Mouse (Mus musculus): ENCODE measurements around the gene Fgfr2. TPM values are rescaled to one million over a fixed set of nuclear protein-coding genes. Genes with fewer than 3 reads are reported as not detected.
A peak's percentile ranks its signal among the peaks of the same experiment; 100 is the strongest.

Fgfr2 gene
- total and polyA plus RNA-seq, 2 experiments from 2014 or later: 17.1 to 47.6 TPM

GRCm38 (mm10) chr7:132814089-132814450, 309.1 kb downstream of the Fgfr2 start:
- TF ChIP-seq CTCF (IDR thresholded peaks at IDR 0.05; ENCODE audit: low read depth): no peak; the same call in 1 of the 2 replicates
- Histone ChIP-seq H3K9me3 (ENCODE audit: low read length) (no peaks in the 10 kb centered on the region), H3K36me3 (ENCODE audit: insufficient read depth) (no peaks in the 10 kb centered on the region), H3K9ac (peak overlapping the region; percentile 59), H3K4me2 (ENCODE audit: low read depth) (peak overlapping the region; percentile 90), H3K27me3 (ENCODE audit: insufficient read depth, low read length) (no peaks in the 10 kb centered on the region), H3K4me3 (ENCODE audit: low read depth, low read length) (peak overlapping the region; percentile 69), H3K4me1 (ENCODE audit: insufficient read depth) (peaks cover 4% of the 10 kb centered on the region; the same call in 1 of the 2 replicates), H3K27ac (ENCODE audit: low read depth, low read length) (0 out of 2 replicates have a peak overlapping the region, but pooled peaks have one; percentile 80)
- DNase-seq (no peak), ATAC-seq (no peak)
- 1% methylated on average over 7 of the region's 7 CpGs for WGBS

DNA sequence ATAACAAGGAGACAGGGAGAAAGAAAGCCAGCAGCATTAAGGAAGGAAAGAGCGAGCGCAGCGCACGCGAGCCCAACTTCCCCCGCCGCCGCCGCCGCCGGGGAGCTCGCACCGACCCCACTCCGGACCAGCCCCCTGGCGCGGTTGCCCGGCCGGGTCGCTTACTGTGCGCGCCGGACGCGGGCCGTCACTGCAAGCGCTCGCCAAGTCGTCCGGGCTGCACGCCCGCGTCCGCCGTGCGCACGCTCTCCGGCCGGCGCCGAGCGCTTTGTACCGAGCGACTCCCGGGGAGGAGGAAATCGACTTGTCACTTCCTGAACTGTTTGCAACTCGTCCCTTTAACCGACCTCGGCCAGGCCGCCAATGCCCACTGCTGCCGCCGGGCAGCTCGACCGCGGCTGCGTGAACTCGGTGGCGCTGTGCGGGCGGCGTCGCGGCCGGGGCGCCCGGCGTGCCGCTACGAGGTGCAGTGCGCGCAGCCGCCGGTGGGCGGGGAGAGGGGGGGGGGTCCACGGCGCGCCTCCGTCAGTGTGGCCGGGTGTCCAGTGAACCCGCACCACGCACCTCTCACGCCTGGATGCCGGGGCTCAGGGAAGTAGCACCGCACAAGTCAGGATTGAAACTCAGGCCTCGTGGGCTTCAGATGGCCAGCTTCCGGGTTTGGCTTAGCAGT, 309.6 kb downstream of the Fgfr2 start, which contains the start of gene Fam53b:
Gene Fam53b, minus strand, starts transcription at position 471 of the 673 bp plus-strand sequence.
- Histone ChIP-seq H3K4me1 (ENCODE audit: insufficient read depth) (peaks cover 8% of the 10 kb centered on the region; the same call in 1 of the 2 replicates), H3K9ac (peak within 1 kb of the TSS; percentile 59), H3K4me3 (ENCODE audit: low read depth, low read length) (peak within 1 kb of the TSS; percentile 69), H3K36me3 (ENCODE audit: insufficient read depth) (no peaks in the 10 kb centered on the region), H3K27ac (ENCODE audit: low read depth, low read length) (peak within 1 kb of the TSS; percentile 80), H3K9me3 (ENCODE audit: low read length) (no peaks in the 10 kb centered on the region), H3K27me3 (ENCODE audit: insufficient read depth, low read length) (no peaks in the 10 kb centered on the region), H3K4me2 (ENCODE audit: low read depth) (peak within 1 kb of the TSS; percentile 90)
- 1% methylated on average over 78 of the region's 85 CpGs for WGBS
- TF ChIP-seq CTCF (IDR thresholded peaks at IDR 0.05; ENCODE audit: low read depth): peak; percentile 39
- peak; percentile 75 for ATAC-seq
- DNase-seq: peak; percentile 69

- under 1% methylated on average over 58 of the region's 59 CpGs for WGBS
- peaks cover 10% of the 10 kb centered on the region; the same call in 1 of the 2 replicates for H3K4me1 ChIP-seq (ENCODE audit: insufficient read depth)
Observed at GRCm38 (mm10) chr7:132812619-132813415, 310.3 kb downstream of the Fgfr2 start.

DNA sequence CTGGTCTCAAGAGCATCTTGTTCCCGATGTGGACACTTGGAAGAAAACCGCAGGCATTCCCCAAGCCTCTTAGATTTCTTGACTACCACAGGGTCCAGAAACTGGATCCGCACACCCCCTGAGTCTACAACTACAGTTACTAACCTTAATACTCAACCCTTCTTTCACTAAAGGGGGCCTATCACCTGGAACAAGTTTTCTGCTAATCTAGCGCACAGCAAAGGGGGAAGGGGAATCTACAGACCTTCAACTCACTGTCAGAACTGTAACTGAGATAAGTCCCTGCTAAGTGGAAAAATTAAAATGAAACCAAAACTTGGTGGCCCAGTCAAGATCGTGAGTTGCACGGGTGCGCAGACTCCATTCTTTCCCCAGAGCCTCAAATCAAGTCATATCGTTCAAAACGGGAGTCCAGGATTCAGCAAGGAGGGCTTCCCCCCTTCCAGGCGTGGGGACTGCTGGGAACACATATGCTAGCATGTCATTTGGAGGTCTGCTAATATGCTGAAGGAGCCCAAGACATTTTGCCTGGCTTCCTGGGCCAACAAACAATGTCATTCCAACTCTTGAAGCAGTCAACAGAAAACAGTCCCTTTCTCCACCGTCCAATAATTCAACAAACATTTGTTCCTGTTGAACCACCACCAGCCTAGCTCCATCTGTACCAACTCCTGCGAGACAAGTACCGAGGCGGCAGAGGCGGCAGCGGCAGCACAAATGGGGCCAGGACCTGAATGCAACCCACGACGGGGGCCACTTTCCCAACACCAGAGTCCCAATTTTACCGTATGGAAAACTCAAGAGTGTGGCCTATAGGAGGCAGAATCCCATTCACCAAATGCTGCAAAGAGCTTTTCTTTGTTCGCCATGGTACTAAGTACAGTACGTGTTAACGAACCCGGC, 311.2 kb downstream of the Fgfr2 start:
- peak; percentile 32; the same call in 1 of the 2 replicates for TF ChIP-seq CTCF (IDR thresholded peaks at IDR 0.05; ENCODE audit: low read depth)
- peak; percentile 63 for DNase-seq
- H3K9ac ChIP-seq: peak overlapping the region; percentile 59
- 9% methylated on average over 23 of the region's 23 CpGs for WGBS
- peak overlapping the region; percentile 90 for H3K4me2 ChIP-seq (ENCODE audit: low read depth)
- no peaks in the 10 kb centered on the region for H3K9me3 ChIP-seq (ENCODE audit: low read length)
- H3K4me1 ChIP-seq (ENCODE audit: insufficient read depth): peaks cover 10% of the 10 kb centered on the region; the same call in 1 of the 2 replicates
- no peak for ATAC-seq
- peak overlapping the region; percentile 69 for H3K4me3 ChIP-seq (ENCODE audit: low read depth, low read length)
- peak overlapping the region; percentile 80 for H3K27ac ChIP-seq (ENCODE audit: low read depth, low read length)
- no peaks in the 10 kb centered on the region for H3K36me3 ChIP-seq (ENCODE audit: insufficient read depth)
- H3K27me3 ChIP-seq (ENCODE audit: insufficient read depth, low read length): no peaks in the 10 kb centered on the region

More at GRCm38 (mm10) chr7:132812619-132813415, 310.3 kb downstream of the Fgfr2 start:
- no peak for TF ChIP-seq CTCF (IDR thresholded peaks at IDR 0.05; ENCODE audit: low read depth)
- no peaks in the 10 kb centered on the region for H3K36me3 ChIP-seq (ENCODE audit: insufficient read depth)
- peak overlapping the region; percentile 90 for H3K4me2 ChIP-seq (ENCODE audit: low read depth)
- peak overlapping the region; percentile 59 for H3K9ac ChIP-seq
- H3K27me3 ChIP-seq (ENCODE audit: insufficient read depth, low read length): no peaks in the 10 kb centered on the region
- no peaks in the 10 kb centered on the region for H3K9me3 ChIP-seq (ENCODE audit: low read length)
- peak overlapping the region; percentile 80 for H3K27ac ChIP-seq (ENCODE audit: low read depth, low read length)
- ATAC-seq (peak; percentile 5), DNase-seq (peak; percentile 63)
- H3K4me3 ChIP-seq (ENCODE audit: low read depth, low read length): peak overlapping the region; percentile 69

DNA sequence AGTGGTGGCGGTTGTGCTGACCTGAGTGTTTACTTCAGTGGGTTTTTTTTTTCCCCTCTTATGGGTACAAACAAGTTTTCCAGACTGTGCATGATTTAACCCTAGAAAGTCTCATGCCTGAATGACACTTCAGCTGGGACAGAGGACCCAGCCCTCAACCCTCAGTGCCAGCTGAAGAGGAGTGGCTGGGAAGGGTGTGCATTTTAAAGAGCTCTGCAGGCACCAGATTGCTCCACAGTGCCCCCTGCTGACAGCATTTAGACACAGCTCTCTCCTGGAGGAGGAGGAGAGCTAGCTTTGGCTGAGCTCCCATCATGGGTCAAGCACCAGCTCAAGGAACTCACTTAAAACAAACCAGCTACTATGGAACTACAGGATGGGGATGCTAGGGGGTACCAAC, 312.3 kb downstream of the Fgfr2 start:
- TF ChIP-seq CTCF (IDR thresholded peaks at IDR 0.05; ENCODE audit: low read depth): peak; percentile 89
- ATAC-seq: peak; percentile 52; the same call in 1 of the 2 replicates
- H3K4me1 ChIP-seq (ENCODE audit: insufficient read depth): peaks cover 18% of the 10 kb centered on the region
- H3K9me3 ChIP-seq (ENCODE audit: low read length): no peaks in the 10 kb centered on the region
- H3K4me3 ChIP-seq (ENCODE audit: low read depth, low read length): no peak overlapping the region
- no peaks in the 10 kb centered on the region for H3K27me3 ChIP-seq (ENCODE audit: insufficient read depth, low read length)
- DNase-seq: peak; percentile 92
- H3K4me2 ChIP-seq (ENCODE audit: low read depth): peak overlapping the region; percentile 18
- H3K9ac ChIP-seq: no peak overlapping the region
- H3K36me3 ChIP-seq (ENCODE audit: insufficient read depth): no peaks in the 10 kb centered on the region
- WGBS: 56% methylated on average over 1 of the region's 1 CpGs
- H3K27ac ChIP-seq (ENCODE audit: low read depth, low read length): no peak overlapping the region

DNA sequence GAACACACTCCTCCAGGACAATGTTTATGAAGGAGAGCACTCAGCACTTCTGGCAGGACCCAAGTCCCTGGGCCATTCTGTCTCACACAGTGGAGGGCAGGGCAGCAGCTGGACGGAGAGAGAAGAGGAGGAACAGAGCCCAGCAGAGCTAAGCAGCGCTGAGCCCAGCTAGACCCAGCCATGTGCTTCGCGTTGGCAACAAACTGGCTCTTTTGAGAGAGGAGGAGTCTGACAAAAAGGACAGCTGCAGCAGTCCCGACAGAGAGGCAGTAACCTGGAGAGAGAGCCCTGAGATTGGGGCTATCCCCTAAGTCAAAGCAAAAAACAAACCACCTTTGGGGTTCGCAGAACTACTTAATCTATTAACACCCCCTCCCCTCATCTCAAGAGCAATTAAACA, 312.8 kb downstream of the Fgfr2 start:
- Histone ChIP-seq H3K9ac (no peak overlapping the region), H3K27me3 (ENCODE audit: insufficient read depth, low read length) (no peaks in the 10 kb centered on the region), H3K9me3 (ENCODE audit: low read length) (no peaks in the 10 kb centered on the region), H3K27ac (ENCODE audit: low read depth, low read length) (no peak overlapping the region), H3K4me1 (ENCODE audit: insufficient read depth) (peaks cover 23% of the 10 kb centered on the region), H3K4me2 (ENCODE audit: low read depth) (peak overlapping the region; percentile 18; the same call in 1 of the 2 replicates), H3K36me3 (ENCODE audit: insufficient read depth) (no peaks in the 10 kb centered on the region), H3K4me3 (ENCODE audit: low read depth, low read length) (no peak overlapping the region)
- 15% methylated on average over 6 of the region's 6 CpGs for WGBS
- DNase-seq (no peak), ATAC-seq (no peak)
- no peak for TF ChIP-seq CTCF (IDR thresholded peaks at IDR 0.05; ENCODE audit: low read depth)

Data from forebrain, postnatal 0 days (tissue).